Mouse (Mus musculus) layer of hippocampus, adult 11-12 months (tissue): ENCODE results near the gene Tfpi2.
A peak's percentile ranks its signal among the peaks of the same experiment; 100 is the strongest.

Source experiments
- DNase-seq: peaks from one replicate; pipeline ENCODE4 v3.0.0; 2022; ENCODE audit warnings: low spot score

The Tfpi2 gene

GRCm38 (mm10) chr6:3988750-3989149, at the start of gene Tfpi2:
Gene Tfpi2, minus strand, starts transcription at chr6:3988919.
- DNase-seq, result no peak

DNA sequence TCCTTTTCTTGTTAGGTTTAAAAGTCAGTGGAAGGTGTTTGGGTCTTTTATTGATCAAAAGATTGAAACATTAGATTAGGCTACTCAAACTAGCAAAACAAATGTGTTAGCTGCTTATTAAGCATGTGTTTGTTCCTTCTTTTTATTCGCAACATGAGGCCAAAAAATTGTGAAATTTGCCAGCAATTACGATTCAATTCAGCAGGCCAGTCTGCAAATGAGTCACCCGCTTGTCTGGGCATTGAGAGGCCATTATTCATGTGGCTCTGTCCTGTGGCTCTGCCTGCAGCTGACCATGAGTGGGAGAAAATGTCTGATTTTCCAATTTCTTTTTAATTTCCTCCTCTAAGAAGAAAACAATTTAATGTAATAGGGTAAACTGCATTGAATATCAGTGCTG, 42.2 kb upstream of the Tfpi2 start:
- no peak for DNase-seq

GRCm38 (mm10) chr6:4026367-4026766, 37.6 kb upstream of the Tfpi2 start:
- no peak for DNase-seq

DNA sequence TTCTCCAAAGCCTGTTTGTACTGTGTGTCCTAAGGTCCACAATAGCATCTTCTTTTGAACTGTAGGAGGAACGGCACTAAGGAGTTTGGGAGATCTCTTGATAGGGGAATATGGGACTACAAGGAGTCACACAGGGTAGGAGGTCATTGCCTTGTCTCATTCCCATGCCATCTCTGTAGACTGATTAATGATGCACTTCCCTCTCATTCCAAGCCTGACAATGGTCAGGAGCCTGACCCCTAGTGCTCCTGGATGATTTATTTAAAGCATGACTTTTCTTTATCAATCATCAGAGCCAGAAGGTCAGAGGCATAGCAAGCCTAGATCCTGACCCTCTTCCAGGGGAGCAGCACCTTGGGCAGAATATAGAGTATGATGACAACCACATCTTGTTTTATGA, 33.9 kb upstream of the Tfpi2 start:
- DNase-seq, result no peak

- DNase-seq, result no peak
Measured at GRCm38 (mm10) chr6:4009548-4009947, 20.8 kb upstream of the Tfpi2 start.

GRCm38 (mm10) chr6:4008501-4009040, 19.9 kb upstream of the Tfpi2 start:
- no peak for DNase-seq

GRCm38 (mm10) chr6:4004808-4005207, 16.1 kb upstream of the Tfpi2 start:
- DNase-seq, result no peak

GRCm38 (mm10) chr6:4003890-4004306, 15.2 kb upstream of the Tfpi2 start, which contains the start of gene Gng11:
Gene Gng11, plus strand, starts transcription at chr6:4003904.
- peak; percentile 43 for DNase-seq

- no peak for DNase-seq
Measured at GRCm38 (mm10) chr6:4003445-4003844, 14.7 kb upstream of the Tfpi2 start.

DNA sequence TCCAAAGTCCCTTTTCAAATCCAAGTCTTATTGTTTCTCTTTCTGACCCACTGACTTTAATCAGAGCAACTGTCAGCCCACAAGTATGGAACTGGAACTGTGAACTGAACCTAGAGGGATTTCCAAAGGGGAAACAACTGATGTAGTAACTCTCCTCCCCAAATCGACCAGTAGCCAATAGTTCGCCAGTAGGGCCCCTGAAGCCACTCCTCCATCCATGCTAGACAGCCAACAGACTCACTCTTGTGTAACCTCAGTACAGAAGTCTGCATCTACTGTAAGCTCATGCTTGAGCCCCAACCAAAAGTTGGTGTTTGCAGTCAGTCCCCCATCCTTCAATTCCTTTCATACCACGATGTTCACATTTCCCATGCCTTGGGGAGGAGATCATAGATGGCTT, 12.0 kb upstream of the Tfpi2 start:
- DNase-seq, result no peak

GRCm38 (mm10) chr6:3999296-3999695, 10.6 kb upstream of the Tfpi2 start:
- no peak for DNase-seq

GRCm38 (mm10) chr6:3998089-3998488, 9.4 kb upstream of the Tfpi2 start:
- DNase-seq, result no peak

GRCm38 (mm10) chr6:3993492-3993891, 4.8 kb upstream of the Tfpi2 start, which contains the start of gene Gngt1:
Gene Gngt1, plus strand, starts transcription at chr6:3993792.
- DNase-seq, result no peak

DNA sequence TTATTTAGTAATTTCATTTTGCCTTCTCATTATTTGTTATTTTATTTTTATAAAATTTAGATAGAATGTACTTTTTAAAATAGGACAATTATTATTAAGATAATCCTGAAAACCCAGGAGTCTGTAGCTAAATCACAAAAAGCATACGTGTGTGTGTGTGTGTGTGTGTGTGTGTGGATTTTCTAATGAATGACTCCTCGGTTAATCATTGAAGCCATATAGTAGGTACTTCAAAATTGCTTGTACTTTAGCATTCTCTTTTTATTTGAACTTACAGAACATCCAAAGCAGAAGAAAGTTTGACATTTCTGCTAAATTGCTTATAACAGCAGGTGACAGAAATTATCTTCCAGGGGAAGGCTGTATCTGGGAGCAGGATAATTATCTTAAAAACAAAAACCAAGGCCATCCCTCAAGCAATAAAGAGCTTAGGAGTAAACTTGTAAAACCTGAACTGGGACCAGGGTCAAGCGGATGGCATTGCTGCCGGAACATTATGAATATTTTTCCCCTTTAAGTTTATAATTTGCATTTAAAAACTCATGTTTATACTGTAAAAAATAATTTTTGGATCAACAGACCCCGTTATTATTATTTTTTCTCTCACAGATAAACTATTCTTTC, 5.9 kb downstream of the Tfpi2 start:
- DNase-seq, result no peak

GRCm38 (mm10) chr6:3973679-3974078, 15.0 kb downstream of the Tfpi2 start:
- DNase-seq, result no peak

- DNase-seq, result peak; percentile 3
Measured at GRCm38 (mm10) chr6:3967676-3968626, 20.8 kb downstream of the Tfpi2 start.

GRCm38 (mm10) chr6:3954969-3955368, 33.8 kb downstream of the Tfpi2 start:
- DNase-seq, result no peak

- DNase-seq, result no peak
Measured at GRCm38 (mm10) chr6:3936140-3936714, 52.5 kb downstream of the Tfpi2 start.

DNA sequence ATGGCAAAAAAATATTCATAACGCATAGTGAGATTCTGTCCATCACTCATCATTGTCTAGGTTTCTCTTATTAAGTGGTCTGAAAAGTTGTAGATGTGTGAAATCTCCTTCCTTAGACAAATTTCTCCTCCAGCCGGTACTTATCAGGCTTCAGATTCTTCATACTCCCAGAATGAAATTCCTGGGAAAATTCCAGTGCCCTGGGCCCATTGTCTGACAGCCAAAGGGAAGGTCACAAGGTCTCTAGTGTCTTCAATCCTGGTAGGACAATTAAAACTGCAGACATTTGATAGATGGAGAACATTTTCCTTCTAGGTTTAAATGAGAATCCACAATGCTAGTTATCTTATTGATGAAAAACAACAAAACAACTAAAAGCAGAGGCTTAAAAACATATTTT, 53.1 kb downstream of the Tfpi2 start:
- DNase-seq, result no peak

GRCm38 (mm10) chr6:3935048-3935447, 53.7 kb downstream of the Tfpi2 start:
- DNase-seq, result no peak

DNA sequence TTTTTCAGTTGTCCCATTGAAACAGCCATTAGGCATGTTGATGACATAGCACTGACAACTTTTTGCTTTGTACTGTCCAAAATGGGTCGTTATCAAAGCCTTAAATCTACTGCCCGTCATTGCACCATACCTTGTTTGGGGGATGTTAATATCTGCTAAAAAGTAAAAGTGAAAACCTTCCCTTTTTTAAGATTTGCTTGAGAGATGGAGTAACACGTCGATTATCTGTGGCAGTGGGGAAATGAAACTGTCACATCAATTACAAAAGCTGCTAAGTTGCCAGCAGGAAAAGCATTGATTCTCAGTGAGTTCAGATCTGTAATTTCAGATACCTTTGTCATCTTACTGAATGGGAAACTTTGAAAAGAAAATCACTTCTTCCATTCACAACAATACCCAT, 62.6 kb downstream of the Tfpi2 start:
- no peak for DNase-seq

GRCm38 (mm10) chr6:3922870-3923269, 65.8 kb downstream of the Tfpi2 start:
- peak; percentile 40 for DNase-seq

- no peak for DNase-seq
Measured at GRCm38 (mm10) chr6:3916015-3916414, 72.7 kb downstream of the Tfpi2 start.
